Mouse (Mus musculus) heart, postnatal 14 days (tissue): ENCODE results near the gene Twist1. TPM values are rescaled to one million over a fixed set of nuclear protein-coding genes. Genes with fewer than 3 reads are reported as not detected.

Experiments used
- DNase-seq, 2 experiments: peaks; one replicate each; pipeline ENCODE4 v3.0.0; 2021 to 2022
- intact Hi-C: fragments of 180-260 bp; cut with DNase I; formaldehyde crosslinking; loops from one replicate; pipeline ENCODE4 v1.15.1; 2025
- total RNA-seq, 2 experiments: library from RNA; stranded (reverse); gene quantifications; 2 replicates each; pipeline ENCODE4 v1.2.3; 2021

Twist1 gene
- total RNA-seq, 2 experiments from 2014 or later, result 2.2 to 2.8 TPM

DNA sequence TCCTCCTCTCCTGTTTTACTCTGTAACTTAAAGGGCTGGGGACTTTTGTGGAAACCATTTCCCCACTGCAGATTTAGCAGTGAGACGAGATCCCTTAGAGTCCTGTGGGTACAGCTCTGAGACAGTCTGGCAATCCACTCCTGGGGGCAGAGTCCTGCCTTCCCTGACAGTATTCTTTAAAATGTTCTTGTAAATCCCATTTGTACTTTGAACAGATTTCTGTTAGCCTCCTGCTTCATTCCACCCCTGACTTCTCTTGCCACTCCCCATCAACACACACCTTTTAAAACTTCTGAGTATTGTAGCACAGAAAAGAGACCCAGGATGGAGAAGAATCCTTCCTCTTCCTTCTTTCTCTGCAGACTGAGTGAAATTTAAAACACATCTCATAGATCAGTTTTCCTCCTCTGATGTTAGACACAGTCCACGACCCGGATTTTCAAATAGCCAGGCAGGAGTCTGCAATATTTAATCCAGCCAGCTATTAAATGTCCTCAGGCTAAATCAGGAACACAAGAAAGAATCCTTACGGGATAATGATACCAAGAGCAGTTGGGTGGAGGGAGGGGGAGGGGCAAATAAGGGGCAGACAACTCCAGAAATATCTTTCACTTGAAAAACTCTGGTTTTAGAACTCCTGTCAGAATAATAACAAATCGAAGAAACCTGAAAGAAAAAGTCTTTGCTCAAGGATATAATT, 8.3 kb downstream of the Twist1 start:
- DNase-seq, result no peak
- intact Hi-C loops, result no loop called here

DNA sequence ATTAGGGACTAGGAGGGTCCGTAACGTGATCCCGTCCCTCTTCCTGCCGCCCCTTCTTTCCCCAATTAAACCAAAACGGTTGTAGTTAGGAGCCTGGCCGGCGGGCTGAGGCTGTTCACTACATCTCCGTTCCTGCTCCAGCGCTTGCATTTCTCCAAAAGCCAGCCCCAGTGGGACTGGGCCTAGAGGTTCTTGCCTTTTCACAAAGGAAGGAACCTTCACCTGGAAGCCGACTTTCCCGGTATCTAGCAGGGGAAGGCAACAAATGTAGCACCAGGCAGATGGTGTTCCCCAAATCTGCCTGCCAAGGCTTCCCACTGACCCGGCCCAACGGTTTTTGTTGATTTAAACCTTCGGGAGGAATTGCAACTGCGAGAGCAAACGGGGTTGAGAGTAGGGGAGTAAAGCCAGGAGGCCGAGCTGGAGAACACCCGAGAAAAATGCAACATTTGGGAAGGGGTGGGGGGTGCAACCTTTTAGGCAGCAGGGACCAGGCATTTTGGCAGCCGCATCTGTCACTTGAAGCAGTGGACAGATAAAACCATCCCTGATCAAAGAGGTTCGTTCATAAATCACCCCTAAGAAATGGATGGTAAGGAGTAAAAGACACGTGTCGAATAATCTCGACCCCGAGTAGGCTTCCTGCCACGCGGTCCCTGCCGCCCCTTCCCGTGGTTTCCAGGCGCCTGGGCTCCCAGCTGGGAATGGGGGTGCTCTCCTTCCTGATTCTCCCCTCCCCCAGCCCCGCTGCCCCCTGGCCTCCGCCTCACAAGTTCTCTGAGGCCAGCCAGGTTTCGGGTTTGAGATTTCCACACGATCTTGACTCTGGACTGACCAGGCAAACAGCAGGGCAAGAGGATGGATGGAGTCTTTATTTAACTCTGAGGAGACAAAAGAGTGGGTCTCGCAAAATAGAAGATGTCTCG, 9.3 kb downstream of the Twist1 start:
- intact Hi-C loops, result no loop called here
- DNase-seq, result no peak

DNA sequence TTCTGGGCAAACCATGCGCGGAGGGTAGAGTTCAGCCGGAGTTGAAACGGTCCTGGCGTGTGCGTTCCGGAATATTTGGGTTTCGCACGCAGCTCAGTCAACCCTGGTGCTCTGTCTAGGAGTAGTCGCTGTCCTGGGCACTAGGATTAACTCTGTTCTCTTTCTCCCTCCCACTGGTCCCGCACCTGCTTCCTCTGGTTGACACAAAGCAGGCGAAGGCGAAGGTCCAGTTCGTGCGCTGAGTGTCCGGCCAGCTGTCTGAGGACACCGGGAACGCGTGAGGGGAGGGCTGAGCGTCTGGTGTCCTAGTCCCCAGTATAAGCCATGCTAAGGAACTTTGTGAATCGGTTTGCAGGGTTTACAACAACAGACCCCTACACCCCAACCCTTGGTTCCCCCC, 10.0 kb downstream of the Twist1 start:
- DNase-seq, result no peak
- intact Hi-C loops, result no loop called here

DNA sequence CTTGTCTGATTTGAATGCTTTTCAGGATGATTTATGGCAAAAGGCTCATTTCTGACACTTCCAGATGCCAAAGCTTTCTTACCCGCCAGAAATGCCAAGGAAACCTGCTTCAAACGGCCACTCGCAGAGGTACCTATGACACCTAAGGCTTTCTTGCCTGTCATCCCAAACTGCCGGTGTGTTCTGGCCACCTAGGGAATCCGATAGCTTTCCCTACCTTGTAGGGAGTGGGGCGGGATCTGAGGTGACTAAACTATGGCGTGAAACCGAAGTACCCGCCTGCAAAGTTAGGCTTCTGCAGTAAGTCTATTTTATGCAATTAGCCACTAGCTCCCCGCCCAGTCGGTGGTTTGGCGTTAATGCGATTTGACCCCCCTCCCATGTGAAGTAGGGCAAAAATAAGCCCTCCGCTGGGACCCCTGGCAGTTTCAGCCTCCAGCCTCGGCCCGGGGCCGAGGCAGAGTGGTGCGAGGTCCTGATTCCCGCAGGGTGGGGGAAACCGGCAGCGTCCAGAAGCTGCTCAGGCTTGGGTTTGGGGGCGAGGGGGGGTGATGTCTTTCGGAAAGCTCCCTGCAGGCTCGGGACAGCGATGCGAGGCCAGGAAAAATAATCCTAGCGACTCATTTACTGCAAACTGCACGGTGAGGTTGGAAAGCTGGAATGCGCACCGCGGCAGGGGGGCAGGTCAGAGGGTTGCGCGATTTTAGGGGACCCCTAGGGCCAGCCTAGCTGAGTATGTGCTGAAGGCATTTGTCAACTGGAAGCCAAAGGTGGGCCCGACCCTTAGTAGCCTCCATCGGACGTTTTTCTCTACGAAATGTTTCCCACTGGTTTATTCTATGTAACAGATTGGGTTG, 10.8 kb downstream of the Twist1 start:
- intact Hi-C loops, result no loop called here
- DNase-seq, result no peak

DNA sequence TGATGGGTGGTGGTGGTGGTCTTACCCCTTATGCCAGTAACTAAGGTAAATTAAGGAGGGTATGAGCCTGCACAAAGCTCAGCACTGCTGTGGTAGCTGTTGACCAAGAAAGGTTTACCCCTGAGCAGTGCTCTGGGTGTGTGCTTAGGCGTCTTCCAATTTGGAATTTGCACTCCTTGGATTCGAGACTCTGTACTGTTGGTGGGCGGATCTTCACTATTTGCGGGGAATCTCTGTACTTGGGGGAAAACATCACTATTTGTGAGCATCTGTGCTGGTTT, 11.4 kb downstream of the Twist1 start:
- DNase-seq, result no peak
- intact Hi-C loops, result no loop called here

DNA sequence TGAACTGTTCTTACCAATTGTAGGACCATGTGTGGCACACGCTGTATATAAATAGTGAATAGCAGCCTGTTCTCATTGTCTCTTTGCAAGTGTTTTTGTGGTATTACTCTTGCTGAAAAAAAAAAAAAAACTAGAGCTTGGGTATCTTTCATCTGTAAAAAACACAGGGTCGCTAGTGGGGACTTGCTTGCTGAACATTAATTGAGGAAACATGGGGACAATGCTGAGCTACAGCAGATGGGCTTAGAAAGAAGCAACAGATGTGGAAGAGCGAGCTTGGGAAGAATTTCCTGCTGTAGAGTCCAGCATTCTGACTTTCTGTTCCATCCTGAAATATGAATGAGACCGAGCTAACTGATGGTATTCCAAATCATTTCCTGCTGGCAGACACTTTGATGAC, 22.7 kb downstream of the Twist1 start:
- DNase-seq, result no peak
- intact Hi-C loops, result no loop called here

DNA sequence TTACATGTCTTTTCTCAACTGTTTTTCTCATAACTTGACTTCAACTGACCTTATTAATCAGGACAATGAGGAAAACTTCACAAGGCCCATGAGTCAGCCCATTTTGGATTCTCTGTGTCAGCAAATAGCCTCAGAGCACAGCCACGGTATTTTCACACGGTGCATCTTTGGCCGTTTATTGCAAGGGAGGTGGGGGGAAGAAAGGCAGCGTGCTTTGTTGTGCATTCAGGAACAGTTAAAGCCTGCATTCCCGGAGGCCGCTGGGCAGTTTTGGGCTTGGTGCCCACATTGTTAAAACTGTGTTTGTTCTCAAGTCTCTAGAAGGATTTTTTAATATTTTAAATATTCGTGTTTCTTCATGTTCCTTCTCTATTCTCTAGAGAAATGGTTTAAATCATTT, 24.0 kb downstream of the Twist1 start:
- no peak for DNase-seq
- intact Hi-C loops, result no loop called here

DNA sequence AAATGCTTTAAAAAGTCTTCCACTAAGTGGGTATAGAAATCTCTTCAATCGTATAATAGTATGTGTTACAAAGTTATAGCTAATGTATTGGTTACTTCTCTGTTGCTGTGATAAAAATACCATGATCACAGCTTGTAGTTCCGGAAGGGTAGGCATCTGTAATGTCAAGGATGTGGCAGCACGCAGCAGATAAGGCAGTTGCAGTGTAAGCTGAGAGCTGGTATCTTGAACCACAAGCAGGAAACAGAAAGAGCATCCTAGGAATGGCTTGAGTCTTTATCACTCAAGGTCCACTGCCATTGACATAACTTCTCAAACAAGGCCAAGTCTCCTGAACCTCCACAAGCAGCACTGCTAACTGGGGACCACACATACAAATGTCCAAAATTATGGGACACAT, 35.7 kb downstream of the Twist1 start:
- intact Hi-C loops, result no loop called here

More for the DNA sequence above, 35.7 kb downstream of the Twist1 start:
- DNase-seq, result no peak

Other genes with a start within 250 kb of the Twist1 start
- gene Ferd3l, start 29.2 kb upstream of the Twist1 start, total RNA-seq, result not detected